Mouse (Mus musculus): ENCODE data around the gene Dner.

DNA sequence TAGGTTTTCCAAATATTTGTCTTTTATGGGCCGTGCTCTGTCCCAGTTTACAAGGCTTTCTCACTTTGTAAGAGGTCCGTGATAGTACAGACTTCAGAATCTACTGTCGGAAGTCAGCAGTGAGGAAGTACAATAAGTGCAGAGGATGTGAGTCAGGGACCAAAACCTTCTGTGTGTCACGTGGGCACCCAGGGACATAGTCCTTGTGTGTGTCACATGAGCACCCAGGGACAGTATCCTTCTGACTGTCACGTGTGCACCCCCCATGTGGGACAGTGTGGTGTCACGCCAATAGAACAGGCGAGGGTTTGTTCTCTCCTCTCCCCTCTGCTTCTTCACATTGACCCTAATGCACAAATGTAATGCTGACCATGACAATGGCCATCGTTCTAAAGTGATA lies 134.2 kb downstream of the Dner start:
- TF ChIP-seq CTCF (IDR thresholded peaks at IDR 0.05) (no peak), POLR2A (IDR thresholded peaks at IDR 0.05; ENCODE audit: insufficient read depth, low read depth, low read length) (no peak), EP300 (IDR thresholded peaks at IDR 0.05; ENCODE audit: insufficient read depth, low read depth, low read length) (no peak)
